Mouse (Mus musculus) midbrain, embryonic 15.5 days (tissue): ENCODE measurements around the gene Zbp1. TPM values are rescaled to one million over a fixed set of nuclear protein-coding genes. Genes with fewer than 3 reads are reported as not detected.

Experiments used
- ATAC-seq: fragments of 200-750 bp; cut with Nextera tagmentation; replicated peaks from 2 replicates; pipeline ENCODE4 v1.8.0; 2017; ENCODE audit warnings: moderate TSS enrichment
- H3K27ac ChIP-seq: fragments of 300-500 bp; sonication (generic); 2 replicates; pipeline ENCODE4 v1.5.1; 2015; ENCODE audit warnings: mild to moderate bottlenecking, inconsistent platforms
- H3K27me3 ChIP-seq: fragments of 300-500 bp; sonication (generic); replicated peaks from 2 replicates; pipeline ENCODE4 v1.6.1; 2015; ENCODE audit warnings: inconsistent platforms
- H3K36me3 ChIP-seq: fragments of 300-500 bp; sonication (generic); replicated peaks from 2 replicates; pipeline ENCODE4 v1.6.1; 2015; ENCODE audit warnings: inconsistent platforms
- H3K4me1 ChIP-seq: fragments of 300-500 bp; sonication (generic); 2 replicates; pipeline ENCODE4 v1.6.1; 2015; ENCODE audit warnings: inconsistent platforms
- H3K4me2 ChIP-seq: fragments of 300-500 bp; sonication (generic); 2 replicates; pipeline ENCODE4 v1.6.1; 2015; ENCODE audit warnings: inconsistent platforms, mild to moderate bottlenecking, moderate library complexity
- H3K4me3 ChIP-seq: fragments of 300-500 bp; sonication (generic); 2 replicates; pipeline ENCODE4 v1.5.1; 2015; ENCODE audit warnings: mild to moderate bottlenecking, inconsistent platforms
- H3K9ac ChIP-seq: fragments of 300-500 bp; sonication (generic); 2 replicates; pipeline ENCODE4 v1.6.1; 2015; ENCODE audit warnings: mild to moderate bottlenecking, inconsistent platforms
- H3K9me3 ChIP-seq: fragments of 300-500 bp; sonication (generic); 2 replicates; pipeline ENCODE4 v1.6.1; 2016; ENCODE audit warnings: inconsistent platforms
- WGBS: fragments of 180-500 bp; shearing (Covaris S2); methylation state at CpG from one replicate; pipeline ENCODE4 v1.1.7; 2015; ENCODE audit warnings: mixed read lengths; 5-methylcytosine and 5-hydroxymethylcytosine counted together
- polyA plus RNA-seq: library from polyadenylated mRNA; unstranded; fragments of >200 nt; fragmentation: Nextera tagmentation; extraction: Ambion mirVana; gene quantifications from 2 replicates; pipeline ENCODE4 v1.2.1, GENCODE M21; 2015

The Zbp1 gene
- polyA plus RNA-seq, 1 experiment from 2014 or later: 0.22 TPM

- Histone ChIP-seq H3K27ac (no peak overlapping the region), H3K4me2 (no peak overlapping the region), H3K36me3 (no peaks in the 10 kb centered on the region), H3K9me3 (no peaks in the 10 kb centered on the region), H3K27me3 (no peaks in the 10 kb centered on the region), H3K9ac (no peak overlapping the region), H3K4me1 (peaks cover 45% of the 10 kb centered on the region), H3K4me3 (no peak overlapping the region)
- ATAC-seq: no peak
- 80% methylated on average over 3 of the region's 3 CpGs for WGBS
These were observed 25.4 kb upstream of the Zbp1 start for GRCm38 (mm10) chr2:173244108-173244507.

- peaks cover 48% of the 10 kb centered on the region for H3K4me1 ChIP-seq
- H3K4me2 ChIP-seq: no peak overlapping the region
- no peak overlapping the region for H3K27ac ChIP-seq
- no peaks in the 10 kb centered on the region for H3K9me3 ChIP-seq
- 68% methylated on average over 9 of the region's 9 CpGs for WGBS
- no peak overlapping the region for H3K9ac ChIP-seq
- no peak for ATAC-seq
- no peaks in the 10 kb centered on the region for H3K27me3 ChIP-seq
- no peaks in the 10 kb centered on the region for H3K36me3 ChIP-seq
- no peak overlapping the region for H3K4me3 ChIP-seq
These were observed 24.9 kb upstream of the Zbp1 start for GRCm38 (mm10) chr2:173243616-173244015.

DNA sequence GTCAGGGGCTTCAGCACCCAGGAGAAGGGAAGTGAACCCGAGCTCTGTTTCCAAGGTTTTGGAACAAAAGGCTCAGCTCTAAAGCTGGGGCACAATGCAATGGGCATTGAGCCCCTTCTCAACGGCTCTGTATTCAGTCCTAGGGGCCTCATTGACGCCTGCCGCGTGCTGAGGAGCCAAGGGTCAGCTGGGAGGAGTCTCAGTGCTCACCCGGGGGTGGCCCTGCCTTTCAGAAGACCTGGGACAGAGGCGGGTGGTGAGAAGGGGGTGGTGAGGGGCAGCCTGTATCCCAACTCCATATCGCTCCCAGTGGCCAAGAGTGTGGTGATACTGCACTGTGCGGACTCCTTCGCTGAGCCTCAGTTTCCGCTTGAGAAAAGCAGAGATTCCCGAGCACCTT lies 24.2 kb upstream of the Zbp1 start:
- H3K9me3 ChIP-seq: no peaks in the 10 kb centered on the region
- 0 out of 2 replicates have a peak overlapping the region, but pooled peaks have one; percentile 31 for H3K27ac ChIP-seq

DNA sequence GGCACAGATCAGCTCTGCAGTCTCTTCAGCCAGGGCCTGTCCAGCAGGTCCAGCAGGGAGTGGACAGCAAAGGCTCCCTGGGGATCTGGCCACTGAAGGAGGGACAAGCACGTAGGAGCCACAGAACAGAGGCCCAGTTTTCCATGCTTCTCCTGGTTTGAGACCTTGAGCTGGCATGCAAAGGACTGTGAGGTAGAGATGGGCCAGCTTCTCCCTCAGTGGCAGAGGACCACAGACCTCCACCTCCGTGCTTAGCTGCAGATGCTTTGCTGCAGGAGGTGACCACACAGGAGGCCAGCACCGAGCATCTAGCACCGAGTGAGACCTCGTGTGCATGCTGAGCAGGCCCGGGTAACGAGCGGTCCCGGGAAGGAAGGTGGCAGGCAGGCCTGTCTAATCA lies 22.0 kb upstream of the Zbp1 start:
- H3K27me3 ChIP-seq: no peaks in the 10 kb centered on the region
- no peak for ATAC-seq
- H3K36me3 ChIP-seq: no peaks in the 10 kb centered on the region
- peaks cover 71% of the 10 kb centered on the region for H3K4me1 ChIP-seq
- no peaks in the 10 kb centered on the region for H3K9me3 ChIP-seq
- no peak overlapping the region for H3K9ac ChIP-seq
- H3K4me2 ChIP-seq: no peak overlapping the region
- no peak overlapping the region for H3K27ac ChIP-seq
- H3K4me3 ChIP-seq: no peak overlapping the region
- WGBS: 24% methylated on average over 9 of the region's 9 CpGs

More for the DNA sequence above, 24.2 kb upstream of the Zbp1 start:
- H3K36me3 ChIP-seq: no peaks in the 10 kb centered on the region
- H3K9ac ChIP-seq: no peak overlapping the region
- H3K4me2 ChIP-seq: no peak overlapping the region
- ATAC-seq: peak; percentile 34
- H3K4me3 ChIP-seq: no peak overlapping the region
- WGBS: 7% methylated on average over 12 of the region's 12 CpGs
- no peaks in the 10 kb centered on the region for H3K27me3 ChIP-seq
- peaks cover 52% of the 10 kb centered on the region for H3K4me1 ChIP-seq

DNA sequence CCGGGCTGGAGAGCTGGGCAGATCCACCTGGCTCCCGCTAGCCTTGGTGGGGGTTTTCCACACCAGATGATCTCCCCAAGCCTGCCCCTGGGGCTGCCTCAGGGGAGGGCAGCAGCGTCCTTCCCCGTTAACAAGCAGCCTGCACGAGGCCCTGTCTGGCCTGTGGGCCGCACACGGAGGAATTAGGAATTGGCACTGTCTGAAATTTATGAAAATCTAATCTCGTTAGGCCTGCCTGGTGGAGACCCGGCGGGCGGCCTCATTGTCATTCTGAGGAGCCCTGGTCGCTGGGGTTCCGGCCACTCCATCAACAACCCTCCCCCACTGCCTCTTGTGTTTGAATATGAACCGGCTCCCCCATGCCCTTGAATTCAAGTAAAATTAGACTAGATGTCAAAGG lies 19.8 kb upstream of the Zbp1 start:
- WGBS: 5% methylated on average over 14 of the region's 14 CpGs
- Histone ChIP-seq H3K9ac (peak overlapping the region; percentile 0; the same call in 1 of the 2 replicates), H3K27me3 (no peaks in the 10 kb centered on the region), H3K9me3 (no peaks in the 10 kb centered on the region), H3K4me1 (peaks cover 77% of the 10 kb centered on the region), H3K27ac (peak overlapping the region; percentile 54), H3K4me2 (peak overlapping the region; percentile 12; the same call in 1 of the 2 replicates), H3K36me3 (no peaks in the 10 kb centered on the region), H3K4me3 (no peak overlapping the region)
- ATAC-seq: peak; percentile 38; the same call in 1 of the 2 replicates

GRCm38 (mm10) chr2:173235435-173236332 lies 17.0 kb upstream of the Zbp1 start:
- WGBS: 43% methylated on average over 8 of the region's 8 CpGs
- Histone ChIP-seq H3K4me1 (peaks cover 64% of the 10 kb centered on the region), H3K4me3 (no peak overlapping the region), H3K9me3 (no peaks in the 10 kb centered on the region), H3K27me3 (no peaks in the 10 kb centered on the region), H3K9ac (no peak overlapping the region), H3K36me3 (no peaks in the 10 kb centered on the region), H3K27ac (0 out of 2 replicates have a peak overlapping the region, but pooled peaks have one; percentile 43), H3K4me2 (no peak overlapping the region)
- ATAC-seq: 0 out of 2 replicates have a peak, but pooled peaks have one; percentile 9

DNA sequence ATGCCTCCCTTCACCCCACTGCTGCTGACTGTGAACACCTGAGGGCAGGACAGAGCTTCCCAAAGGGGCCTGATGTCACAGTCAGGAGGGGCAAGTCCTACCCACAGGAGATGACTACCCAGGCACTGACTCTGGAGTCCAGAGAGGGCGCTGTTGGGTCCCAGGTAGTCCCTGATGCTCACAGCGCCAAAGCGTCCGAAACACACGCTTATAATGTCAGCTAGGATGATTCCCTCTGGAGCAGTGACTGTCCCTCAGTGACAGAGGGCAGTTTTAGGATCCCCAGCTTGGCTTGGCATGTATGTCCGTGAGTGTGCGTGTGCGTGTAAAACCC lies 14.0 kb upstream of the Zbp1 start:
- H3K9me3 ChIP-seq: no peaks in the 10 kb centered on the region
- H3K36me3 ChIP-seq: peaks cover 4% of the 10 kb centered on the region; the same call in 1 of the 2 replicates
- H3K27ac ChIP-seq: no peak overlapping the region
- H3K27me3 ChIP-seq: no peaks in the 10 kb centered on the region
- ATAC-seq: no peak
- H3K4me3 ChIP-seq: no peak overlapping the region
- peaks cover 38% of the 10 kb centered on the region for H3K4me1 ChIP-seq
- WGBS: 74% methylated on average over 8 of the region's 8 CpGs
- H3K4me2 ChIP-seq: no peak overlapping the region
- no peak overlapping the region for H3K9ac ChIP-seq

- Histone ChIP-seq H3K27ac (no peak overlapping the region), H3K27me3 (no peaks in the 10 kb centered on the region), H3K36me3 (peaks cover 4% of the 10 kb centered on the region; the same call in 1 of the 2 replicates), H3K9ac (no peak overlapping the region), H3K4me2 (no peak overlapping the region), H3K9me3 (no peaks in the 10 kb centered on the region), H3K4me1 (peaks cover 33% of the 10 kb centered on the region), H3K4me3 (no peak overlapping the region)
- no peak for ATAC-seq
- 79% methylated on average over 22 of the region's 22 CpGs for WGBS
These were observed 13.5 kb upstream of the Zbp1 start for GRCm38 (mm10) chr2:173232065-173232765.

DNA sequence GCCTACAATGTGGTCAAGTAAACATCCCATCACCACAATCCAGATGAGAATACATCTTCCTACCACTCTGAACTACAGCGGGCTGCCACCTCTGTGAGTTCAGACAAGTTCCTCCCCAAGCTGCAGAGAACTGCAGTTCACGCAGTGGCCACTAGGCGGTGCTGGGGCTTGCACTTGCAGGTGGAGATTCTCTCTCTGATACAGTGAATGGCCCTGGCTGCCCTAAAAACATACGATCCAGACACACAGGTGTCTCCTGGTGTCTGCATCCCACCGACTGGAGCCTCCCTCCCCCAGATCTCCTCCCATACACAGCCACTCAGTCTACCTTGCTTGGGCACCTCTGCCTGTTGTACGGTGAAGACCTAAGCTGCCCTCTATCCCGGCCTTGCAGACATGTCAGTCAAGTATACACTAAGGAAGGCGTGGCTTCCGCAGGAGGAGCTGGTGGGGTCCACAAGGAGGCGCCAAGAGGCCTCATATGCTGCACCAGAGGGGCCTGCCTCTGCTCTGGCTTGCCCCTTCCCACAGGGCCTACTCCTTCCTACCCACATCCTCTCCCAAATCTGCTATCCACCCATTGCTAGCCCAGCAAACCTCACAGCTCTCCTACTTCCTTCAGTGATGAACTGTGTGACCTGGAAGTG lies 11.0 kb upstream of the Zbp1 start:
- 7% methylated on average over 10 of the region's 10 CpGs for WGBS
- Histone ChIP-seq H3K9ac (no peak overlapping the region), H3K9me3 (no peaks in the 10 kb centered on the region), H3K27me3 (no peaks in the 10 kb centered on the region), H3K4me1 (peaks cover 8% of the 10 kb centered on the region), H3K27ac (no peak overlapping the region; the same call in 1 of the 2 replicates), H3K4me2 (0 out of 2 replicates have a peak overlapping the region, but pooled peaks have one; percentile 11), H3K36me3 (peaks cover 4% of the 10 kb centered on the region; the same call in 1 of the 2 replicates), H3K4me3 (no peak overlapping the region)
- peak; percentile 72 for ATAC-seq

DNA sequence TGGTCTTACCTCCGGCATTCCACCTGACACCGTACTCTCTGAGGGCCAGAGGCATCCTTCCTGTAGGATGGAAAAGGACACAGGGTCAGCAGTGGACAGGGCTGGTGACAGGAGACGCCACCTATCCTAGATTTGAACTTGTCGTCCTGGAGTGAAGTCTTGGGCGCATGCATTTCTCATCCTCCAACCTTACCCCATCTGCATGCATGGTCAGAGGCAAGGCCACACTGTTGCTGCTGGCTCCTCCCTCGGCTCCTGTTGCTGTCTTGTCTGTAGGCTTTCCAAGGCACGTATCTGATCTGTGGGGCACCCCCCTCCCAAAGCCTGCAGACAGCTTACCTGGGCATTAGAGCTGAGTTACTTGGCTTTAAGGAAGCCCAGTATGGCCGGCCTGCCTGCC lies 9.8 kb upstream of the Zbp1 start:
- H3K36me3 ChIP-seq: peaks cover 4% of the 10 kb centered on the region; the same call in 1 of the 2 replicates
- 94% methylated on average over 8 of the region's 8 CpGs for WGBS

DNA sequence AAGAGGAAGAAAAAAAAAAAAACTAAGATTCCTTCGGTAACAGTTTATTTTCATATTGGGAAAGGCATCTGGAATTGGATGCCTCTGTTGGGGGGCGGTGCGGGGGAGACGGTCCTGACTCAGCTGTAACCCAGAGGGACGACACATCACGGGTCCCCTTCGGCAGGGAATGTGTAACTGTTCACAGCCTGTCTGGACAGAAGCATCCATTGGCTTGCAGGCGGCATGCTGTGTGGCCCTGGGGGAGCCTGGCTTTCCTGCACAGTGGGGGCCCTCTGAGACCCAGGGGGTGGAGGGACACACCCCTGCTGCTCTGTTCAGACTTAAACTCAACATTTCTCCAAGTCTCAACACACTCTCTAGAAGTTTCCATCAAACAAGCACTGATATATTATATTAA lies 8.1 kb upstream of the Zbp1 start:
- Histone ChIP-seq H3K9ac (no peak overlapping the region), H3K36me3 (peaks cover 4% of the 10 kb centered on the region; the same call in 1 of the 2 replicates), H3K27ac (no peak overlapping the region), H3K4me1 (peaks cover 3% of the 10 kb centered on the region), H3K4me2 (no peak overlapping the region), H3K9me3 (no peaks in the 10 kb centered on the region), H3K4me3 (no peak overlapping the region), H3K27me3 (no peaks in the 10 kb centered on the region)
- 90% methylated on average over 8 of the region's 8 CpGs for WGBS
- no peak for ATAC-seq

More for the DNA sequence above, 9.8 kb upstream of the Zbp1 start:
- Histone ChIP-seq H3K27me3 (no peaks in the 10 kb centered on the region), H3K27ac (no peak overlapping the region), H3K4me3 (no peak overlapping the region), H3K9ac (no peak overlapping the region), H3K4me2 (no peak overlapping the region), H3K9me3 (no peaks in the 10 kb centered on the region), H3K4me1 (peaks cover 8% of the 10 kb centered on the region)
- no peak for ATAC-seq

GRCm38 (mm10) chr2:173225906-173226305 lies 7.2 kb upstream of the Zbp1 start:
- no peak overlapping the region for H3K4me2 ChIP-seq
- H3K27ac ChIP-seq: no peak overlapping the region
- no peaks in the 10 kb centered on the region for H3K9me3 ChIP-seq
- WGBS: 82% methylated on average over 7 of the region's 7 CpGs
- H3K4me1 ChIP-seq: peaks cover 3% of the 10 kb centered on the region
- H3K9ac ChIP-seq: no peak overlapping the region
- no peak overlapping the region for H3K4me3 ChIP-seq
- peaks cover 4% of the 10 kb centered on the region; the same call in 1 of the 2 replicates for H3K36me3 ChIP-seq
- H3K27me3 ChIP-seq: no peaks in the 10 kb centered on the region
- no peak for ATAC-seq
